Mouse (Mus musculus) CH12.LX (cell line): ENCODE measurements around the gene Mgll.

Experiments used
- BHLHE40 ChIP-seq: IDR thresholded peaks from 2 replicates; pipeline ENCODE4 v1.6.1; 2011; ENCODE audit warnings: mild to moderate bottlenecking, low read depth, low read length, improper control_type of control experiment
- CTCF ChIP-seq, 2 experiments: IDR thresholded peaks in 1 of 2; conservative IDR thresholded peaks in 1 of 2; 2 replicates each; pipeline ENCODE4 v1.5.1; 2011 to 2012; ENCODE audit warnings: low read depth in 2 of 2, low read length in 2 of 2, improper control_type of control experiment in 1 of 2, inconsistent platforms in 1 of 2, mild to moderate bottlenecking in 1 of 2, moderate library complexity in 1 of 2
- E2F4 ChIP-seq: IDR thresholded peaks from 2 replicates; pipeline ENCODE4 v1.6.1; 2011; ENCODE audit warnings: low read depth, low read length, improper control_type of control experiment; ENCODE audit not compliant: insufficient replicate concordance
- MAFK ChIP-seq: IDR thresholded peaks from 2 replicates; pipeline ENCODE4 v1.6.1; 2011; ENCODE audit warnings: low read length, improper control_type of control experiment; ENCODE audit not compliant: insufficient replicate concordance
- MAX ChIP-seq: IDR thresholded peaks from 2 replicates; pipeline ENCODE4 v1.6.1; 2011; ENCODE audit warnings: low read length, improper control_type of control experiment
- POLR2A ChIP-seq: IDR thresholded peaks from 2 replicates; pipeline ENCODE4 v1.6.1; 2011; ENCODE audit warnings: low read depth, mild to moderate bottlenecking, improper control_type of control experiment, low read length
- SIN3A ChIP-seq: IDR thresholded peaks from 2 replicates; pipeline ENCODE4 v1.6.1; 2012; ENCODE audit warnings: low read length, improper control_type of control experiment, inconsistent platforms
- SMC3 ChIP-seq: IDR thresholded peaks from 2 replicates; pipeline ENCODE4 v1.6.1; 2011; ENCODE audit warnings: low read depth, low read length, improper control_type of control experiment
- UBTF ChIP-seq: IDR thresholded peaks from 2 replicates; pipeline ENCODE4 v1.6.1; 2012; ENCODE audit warnings: low read depth, mild to moderate bottlenecking, inconsistent platforms, low read length, improper control_type of control experiment, moderate library complexity
- USF1 ChIP-seq: IDR thresholded peaks from 2 replicates; pipeline ENCODE4 v1.6.1; 2014; ENCODE audit warnings: low read depth, mild to moderate bottlenecking, inconsistent platforms, low read length, improper control_type of control experiment

GRCm38 (mm10) chr6:88843781-88844725, 119.8 kb downstream of the Mgll start:
- TF ChIP-seq MAFK: no peak
- no peak for TF ChIP-seq BHLHE40
- no peak for TF ChIP-seq SIN3A
- TF ChIP-seq E2F4: no peak
- TF ChIP-seq SMC3: no peak
- TF ChIP-seq USF1: no peak
- TF ChIP-seq POLR2A: no peak
- no peak for TF ChIP-seq UBTF
- TF ChIP-seq MAX: no peak
- TF ChIP-seq CTCF (conservative IDR thresholded peaks at IDR 0.05 in 1 of 2, IDR thresholded peaks at IDR 0.05 in 1 of 2; ENCODE audit: low read depth in 2 of 2, low read length in 2 of 2): no peak
